Mouse (Mus musculus): Measurements from ENCODE around the gene Entpd3. TPM values are rescaled to one million over a fixed set of nuclear protein-coding genes. Genes with fewer than 3 reads are reported as not detected.
A peak's percentile ranks its signal among the peaks of the same experiment; 100 is the strongest.
"Not testable (repeated sequence)": the region's sequence is repeated elsewhere in the genome, so short reads cannot be mapped to it uniquely, and the experiment has no call there.

Entpd3 gene
- total RNA-seq, 2 experiments from 2014 or later, result 4.9 to 8.1 TPM

DNA sequence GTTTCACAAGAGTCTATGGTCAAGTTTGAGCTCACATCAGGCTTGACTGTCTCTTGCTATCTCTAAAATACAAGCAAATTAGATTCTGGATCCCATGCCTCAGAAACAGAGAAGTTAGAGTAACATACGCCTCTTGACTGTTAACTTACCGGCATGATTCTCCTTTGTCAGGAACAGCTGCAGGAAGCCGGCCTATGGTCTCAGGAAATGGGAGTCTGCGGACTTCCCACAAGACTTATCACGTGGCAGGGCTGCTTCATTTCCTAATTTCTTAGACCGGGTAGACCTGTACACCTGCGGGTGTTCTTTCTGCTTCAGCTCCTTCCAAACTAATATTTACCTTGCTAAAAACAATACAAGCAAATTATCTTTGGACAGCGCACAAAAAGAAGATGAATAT is 22.9 kb upstream of the Entpd3 start:
- no peak overlapping the region for H3K27ac ChIP-seq
- H3K4me3 ChIP-seq, result no peak overlapping the region
- intact Hi-C loops (cut with DNase I), result no loop called here
- TF ChIP-seq CTCF (IDR thresholded peaks at IDR 0.05), result no peak
- DNase-seq (ENCODE audit: extremely low spot score in 1 of 2, low spot score in 2 of 2), result no peak

DNA sequence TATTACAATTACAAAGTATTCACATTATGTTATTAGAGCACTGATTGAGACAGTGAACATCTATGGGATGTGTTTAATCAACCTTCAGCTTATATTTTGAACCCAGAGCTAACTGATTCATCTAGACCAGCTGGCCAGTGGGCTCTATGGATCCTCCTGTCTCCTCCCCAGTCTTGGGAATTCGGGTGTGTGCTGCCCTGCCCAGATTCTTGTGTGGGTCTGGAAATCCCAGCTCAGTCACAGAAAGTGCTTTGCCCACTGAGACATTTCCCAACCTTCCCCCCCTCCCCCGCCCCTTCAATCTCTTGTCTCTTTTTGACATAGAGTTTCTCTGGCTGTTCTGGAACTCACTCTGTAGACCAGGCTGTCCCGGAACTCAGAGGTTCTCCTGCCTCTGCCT is 20.7 kb upstream of the Entpd3 start:
- no peak overlapping the region for H3K4me3 ChIP-seq
- H3K27ac ChIP-seq, result no peak overlapping the region
- intact Hi-C loops (cut with DNase I), result no loop called here
- DNase-seq (ENCODE audit: extremely low spot score in 1 of 2, low spot score in 2 of 2), result no peak
- TF ChIP-seq CTCF (IDR thresholded peaks at IDR 0.05), result no peak

DNA sequence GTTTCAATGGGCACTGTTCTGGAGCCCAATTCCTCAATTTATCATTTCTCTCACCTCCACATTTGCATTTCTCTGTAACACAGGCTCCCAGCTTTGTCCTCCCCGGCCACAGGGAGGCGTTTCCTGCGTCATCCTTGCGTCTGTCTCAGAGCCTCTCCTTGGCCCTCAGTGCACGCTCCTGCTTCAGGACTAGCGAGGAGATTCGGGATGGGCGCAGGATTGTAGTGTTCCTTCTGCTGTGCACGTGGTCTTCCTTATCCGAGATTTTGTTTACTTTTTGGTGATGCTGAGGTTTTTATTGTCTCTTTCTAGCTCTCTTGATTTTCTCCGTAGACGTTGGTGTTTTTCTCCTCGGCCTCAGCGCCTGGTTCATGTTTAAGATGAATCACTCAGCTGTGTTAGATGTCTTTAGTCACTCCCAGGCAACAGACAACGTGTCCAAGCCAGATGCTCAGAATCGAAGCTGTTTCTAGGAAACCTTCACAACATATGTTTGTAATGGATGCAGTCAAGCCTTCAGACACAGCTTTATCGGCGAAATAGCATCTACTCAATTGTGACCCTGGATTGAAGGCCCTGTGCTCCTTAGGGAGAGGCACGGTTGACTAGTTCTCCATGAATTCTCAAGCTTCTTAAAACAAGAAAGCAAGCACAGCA is 20.0 kb upstream of the Entpd3 start:
- H3K27ac ChIP-seq, result peak overlapping the region; percentile 47; the same call in 1 of the 2 replicates
- DNase-seq (ENCODE audit: extremely low spot score in 1 of 2, low spot score in 2 of 2), result peak; percentile 26 to 44
- no peak overlapping the region for H3K4me3 ChIP-seq
- TF ChIP-seq CTCF (IDR thresholded peaks at IDR 0.05), result peak; percentile 31
- intact Hi-C loops (cut with DNase I), result no loop called here

- intact Hi-C loops (cut with DNase I), result no loop called here
- H3K27ac ChIP-seq, result no peak overlapping the region
- TF ChIP-seq CTCF (IDR thresholded peaks at IDR 0.05), result no peak
- no peak overlapping the region for H3K4me3 ChIP-seq
- no peak for DNase-seq (ENCODE audit: extremely low spot score in 1 of 2, low spot score in 2 of 2)
These were observed 18.5 kb upstream of the Entpd3 start for GRCm38 (mm10) chr9:120521161-120521560.

DNA sequence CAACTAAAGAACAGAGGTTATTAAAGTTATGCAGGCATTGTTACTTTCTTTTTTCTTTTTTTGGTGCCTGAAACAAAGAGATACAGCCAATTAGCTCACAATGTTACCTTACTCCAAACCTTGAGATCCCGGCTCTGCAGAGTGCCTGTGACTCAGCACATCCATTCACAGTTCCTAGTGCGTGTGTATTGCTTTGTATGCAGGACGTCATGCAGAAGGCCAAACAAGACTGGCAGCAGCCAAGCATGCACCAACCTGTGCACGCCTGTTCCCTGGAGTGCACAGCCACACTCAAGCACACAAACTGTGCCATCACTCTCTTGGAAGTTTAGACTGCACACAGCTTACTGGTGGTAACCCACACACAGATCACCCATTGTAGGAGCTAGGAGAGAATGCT is 12.3 kb upstream of the Entpd3 start:
- intact Hi-C loops (cut with DNase I), result no loop called here
- no peak for TF ChIP-seq CTCF (IDR thresholded peaks at IDR 0.05)
- Histone ChIP-seq H3K27ac (no peak overlapping the region), H3K4me3 (no peak overlapping the region)
- DNase-seq (ENCODE audit: extremely low spot score in 1 of 2, low spot score in 2 of 2), result no peak

DNA sequence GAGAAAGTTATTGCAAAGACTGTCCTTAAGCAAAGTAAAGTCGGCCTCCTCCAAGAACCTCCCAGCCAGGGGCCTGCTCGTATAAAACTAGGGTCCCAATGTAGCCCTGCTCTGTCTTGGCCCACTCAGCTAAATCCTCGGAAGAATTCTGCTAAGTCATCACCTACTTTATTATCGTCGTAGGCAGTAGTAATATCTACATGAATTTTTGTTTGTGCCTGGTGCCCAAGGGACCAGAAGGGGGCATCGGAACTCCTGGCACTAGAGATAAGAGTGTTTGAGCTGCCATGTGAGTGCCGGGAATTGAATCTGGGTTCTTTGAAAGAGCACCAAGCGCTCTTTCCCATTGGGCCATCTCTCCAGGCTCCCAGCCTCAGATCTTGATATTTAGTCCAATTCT is 11.7 kb upstream of the Entpd3 start:
- intact Hi-C loops (cut with DNase I), result no loop called here
- TF ChIP-seq CTCF (IDR thresholded peaks at IDR 0.05), result no peak

DNA sequence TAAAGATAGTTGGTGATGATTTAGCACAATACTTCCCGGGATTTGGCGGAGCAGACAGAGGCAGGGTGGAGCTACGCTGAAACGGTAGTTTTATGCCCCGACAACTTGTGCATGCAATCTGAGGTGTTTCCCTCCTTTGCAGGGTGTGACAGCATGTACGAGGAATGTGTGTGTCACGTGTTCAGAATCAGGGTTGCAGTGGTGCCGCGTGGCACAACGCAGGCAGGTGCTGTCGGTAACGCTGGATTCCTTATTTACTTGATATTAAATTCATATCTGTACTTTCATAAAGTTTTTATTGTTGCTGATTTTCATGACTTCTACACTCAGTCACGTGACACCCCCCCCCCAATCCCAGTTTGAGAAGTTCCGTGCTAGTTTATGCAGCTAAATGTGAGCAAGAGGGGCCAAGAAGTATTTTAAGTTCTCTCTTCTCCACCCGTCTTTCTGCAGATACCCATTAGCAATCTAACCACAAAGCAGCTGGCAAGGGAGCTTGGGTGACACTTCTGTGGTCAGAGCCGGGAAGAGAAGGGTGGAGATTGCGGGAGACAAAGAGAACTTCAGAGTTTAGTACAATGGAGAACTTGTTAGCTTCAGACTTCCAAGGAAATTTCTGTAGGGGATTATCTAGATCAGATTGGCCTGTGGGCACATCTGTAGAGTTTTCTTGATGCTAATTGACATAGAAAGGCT is 10.7 kb upstream of the Entpd3 start:
- Histone ChIP-seq H3K27ac (no peak overlapping the region), H3K4me3 (no peak overlapping the region)
- DNase-seq (ENCODE audit: extremely low spot score in 1 of 2, low spot score in 2 of 2), result no peak
- intact Hi-C loops (cut with DNase I), result no loop called here
- no peak for TF ChIP-seq CTCF (IDR thresholded peaks at IDR 0.05)

More for the DNA sequence above, 11.7 kb upstream of the Entpd3 start:
- Histone ChIP-seq H3K27ac (no peak overlapping the region), H3K4me3 (no peak overlapping the region)
- no peak for DNase-seq (ENCODE audit: extremely low spot score in 1 of 2, low spot score in 2 of 2)

DNA sequence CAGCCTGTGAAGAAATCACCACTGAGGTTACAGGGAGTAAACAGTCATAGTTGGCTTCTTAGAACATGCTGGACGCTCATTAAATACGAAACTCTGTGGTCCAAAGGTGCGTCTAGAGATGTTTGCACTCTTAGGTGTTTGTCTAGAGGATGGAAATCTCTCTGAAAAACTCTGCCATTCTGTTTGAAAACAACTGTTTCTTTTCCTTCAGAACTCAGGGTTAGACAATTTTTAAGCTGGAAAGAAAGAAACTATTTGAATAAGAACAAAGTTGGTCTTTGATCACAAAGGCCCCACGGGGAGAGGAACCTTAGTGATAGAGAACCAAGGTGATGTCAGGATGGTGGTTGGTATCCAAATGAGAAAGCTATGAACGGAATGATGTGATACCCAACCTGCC is 9.1 kb upstream of the Entpd3 start:
- no peak overlapping the region for H3K4me3 ChIP-seq
- no peak for TF ChIP-seq CTCF (IDR thresholded peaks at IDR 0.05)
- intact Hi-C loops (cut with DNase I), result no loop called here
- no peak overlapping the region for H3K27ac ChIP-seq
- DNase-seq (ENCODE audit: extremely low spot score in 1 of 2, low spot score in 2 of 2), result no peak

- no peak for DNase-seq (ENCODE audit: extremely low spot score in 1 of 2, low spot score in 2 of 2)
- no peak for TF ChIP-seq CTCF (IDR thresholded peaks at IDR 0.05)
- H3K4me3 ChIP-seq, result no peak overlapping the region
- H3K27ac ChIP-seq, result no peak overlapping the region
- intact Hi-C loops (cut with DNase I), result no loop called here
These were observed 7.6 kb upstream of the Entpd3 start for GRCm38 (mm10) chr9:120532062-120532461.

- Histone ChIP-seq H3K27ac (no peak overlapping the region), H3K4me3 (no peak overlapping the region)
- no peak for TF ChIP-seq CTCF (IDR thresholded peaks at IDR 0.05)
- intact Hi-C loops (cut with DNase I), result no loop called here
- DNase-seq (ENCODE audit: extremely low spot score in 1 of 2, low spot score in 2 of 2), result no peak
These were observed 6.9 kb upstream of the Entpd3 start for GRCm38 (mm10) chr9:120532691-120533090.

GRCm38 (mm10) chr9:120533446-120533950 is 6.1 kb upstream of the Entpd3 start:
- intact Hi-C loops (cut with DNase I); DNase-seq (ENCODE audit: extremely low spot score in 1 of 2, low spot score in 2 of 2); H3K4me3 ChIP-seq; H3K27ac ChIP-seq: not testable (repeated sequence)

DNA sequence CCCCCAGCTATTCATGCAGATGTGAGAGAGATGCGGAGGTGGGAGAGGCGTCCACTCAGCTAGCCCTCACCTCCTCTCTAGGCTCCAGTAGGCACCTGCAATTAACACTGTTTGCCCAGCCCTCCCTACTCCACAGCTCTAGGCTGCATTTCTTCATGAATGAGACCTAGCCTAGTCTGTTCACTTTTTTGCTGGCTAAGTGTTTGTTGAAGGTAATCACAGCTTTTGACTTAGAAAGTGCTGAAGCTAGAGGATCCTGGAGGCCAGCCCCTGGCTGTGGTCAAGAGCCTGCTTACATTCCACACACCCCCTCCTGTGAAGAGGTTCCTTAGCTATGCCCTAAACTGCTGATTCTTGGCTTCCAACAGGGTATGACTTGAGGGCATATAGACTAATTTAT is 1.8 kb downstream of the Entpd3 start:
- Histone ChIP-seq H3K27ac (no peak overlapping the region), H3K4me3 (no peak overlapping the region)
- DNase-seq (ENCODE audit: extremely low spot score in 1 of 2, low spot score in 2 of 2), result no peak
- no peak for TF ChIP-seq CTCF (IDR thresholded peaks at IDR 0.05)
- intact Hi-C loops (cut with DNase I), result no loop called here

- TF ChIP-seq CTCF (IDR thresholded peaks at IDR 0.05), result no peak
- no peak overlapping the region for H3K4me3 ChIP-seq
- no peak for DNase-seq (ENCODE audit: extremely low spot score in 1 of 2, low spot score in 2 of 2)
- H3K27ac ChIP-seq, result no peak overlapping the region
- intact Hi-C loops (cut with DNase I), result no loop called here
These were observed 2.6 kb downstream of the Entpd3 start for GRCm38 (mm10) chr9:120542241-120542640.
